Mouse (Mus musculus) kidney, adult 2 months (tissue): ENCODE data around the gene Il31ra. TPM values are rescaled to one million over a fixed set of nuclear protein-coding genes. Genes with fewer than 3 reads are reported as not detected.

Source experiments
- DNase-seq: peaks from one replicate; pipeline ENCODE4 v3.0.0; 2021
- H3K27ac ChIP-seq: fragments of 200-500 bp; 2 replicates; pipeline ENCODE4 v1.5.1; 2012; ENCODE audit warnings: low read depth, low read length, control low read depth, inconsistent platforms; ENCODE audit not compliant: insufficient read depth
- H3K27me3 ChIP-seq: fragments of 200-500 bp; replicated peaks from 2 replicates; pipeline ENCODE4 v1.6.1; 2012; ENCODE audit warnings: mild to moderate bottlenecking, moderate library complexity, low read length, inconsistent platforms; ENCODE audit not compliant: control insufficient read depth, insufficient read depth
- H3K36me3 ChIP-seq: fragments of 200-500 bp; 2 replicates; pipeline ENCODE4 v1.6.1; 2012; ENCODE audit warnings: mild to moderate bottlenecking, moderate library complexity, low read length, inconsistent platforms; ENCODE audit not compliant: control insufficient read depth, insufficient read depth
- H3K4me1 ChIP-seq: fragments of 200-500 bp; 2 replicates; pipeline ENCODE4 v1.6.1; 2011; ENCODE audit warnings: low read length; ENCODE audit not compliant: control insufficient read depth, insufficient read depth
- H3K4me3 ChIP-seq: fragments of 200-500 bp; 2 replicates; pipeline ENCODE4 v1.5.1; 2011; ENCODE audit warnings: mild to moderate bottlenecking, low read depth, low read length, control low read depth; ENCODE audit not compliant: insufficient read depth
- CTCF ChIP-seq: fragments of 200-500 bp; conservative IDR thresholded peaks from 2 replicates; pipeline ENCODE4 v1.5.1; 2011; ENCODE audit warnings: low read depth, mild to moderate bottlenecking, control low read depth, low read length, moderate library complexity, mixed read lengths; ENCODE audit not compliant: insufficient read depth, insufficient read length
- POLR2A ChIP-seq: fragments of 200-500 bp; IDR thresholded peaks from one replicate; pipeline ENCODE4 v1.6.1; 2011; ENCODE audit warnings: low read depth, low read length, control low read depth
- WGBS: fragments of 180-500 bp; shearing (Covaris S2); methylation state at CpG from one replicate; pipeline ENCODE4 v1.1.7; 2018; 5-methylcytosine and 5-hydroxymethylcytosine counted together
- polyA plus RNA-seq: library from polyadenylated mRNA; depleted of rRNA; stranded (reverse); fragments of >200 nt; gene quantifications from 2 replicates; pipeline ENCODE4 v1.2.3, GENCODE M21; 2012

Gene Il31ra
- polyA plus RNA-seq, 1 experiment: 0.33 TPM

DNA sequence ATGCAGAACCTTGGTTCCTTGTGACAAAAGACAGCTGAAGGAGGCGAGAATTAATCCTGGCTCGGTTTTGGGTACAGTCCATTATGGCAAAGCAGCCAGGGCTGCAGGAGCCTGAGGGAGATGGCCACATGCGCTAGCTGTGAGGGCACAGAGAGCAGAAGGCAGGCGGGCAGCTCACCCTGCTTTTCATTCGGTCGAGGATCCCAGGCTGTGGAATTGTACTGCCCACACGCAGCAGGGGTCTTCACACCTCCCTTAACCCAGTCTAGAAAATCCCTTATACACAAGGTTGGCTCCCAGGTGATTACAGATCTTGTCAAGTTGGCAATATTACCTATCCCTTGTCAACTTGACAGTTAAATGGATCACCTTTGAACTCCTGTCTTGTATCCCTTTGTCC is 29.5 kb upstream of the Il31ra start:
- Histone ChIP-seq H3K36me3 (no peaks in the 10 kb centered on the region), H3K4me1 (no peaks in the 10 kb centered on the region), H3K27ac (no peak overlapping the region), H3K27me3 (no peaks in the 10 kb centered on the region; the same call in 1 of the 2 replicates), H3K4me3 (no peak overlapping the region)
- WGBS: 61% methylated on average over 7 of the region's 7 CpGs
- no peak for DNase-seq
- TF ChIP-seq POLR2A (no peak), CTCF (no peak)

DNA sequence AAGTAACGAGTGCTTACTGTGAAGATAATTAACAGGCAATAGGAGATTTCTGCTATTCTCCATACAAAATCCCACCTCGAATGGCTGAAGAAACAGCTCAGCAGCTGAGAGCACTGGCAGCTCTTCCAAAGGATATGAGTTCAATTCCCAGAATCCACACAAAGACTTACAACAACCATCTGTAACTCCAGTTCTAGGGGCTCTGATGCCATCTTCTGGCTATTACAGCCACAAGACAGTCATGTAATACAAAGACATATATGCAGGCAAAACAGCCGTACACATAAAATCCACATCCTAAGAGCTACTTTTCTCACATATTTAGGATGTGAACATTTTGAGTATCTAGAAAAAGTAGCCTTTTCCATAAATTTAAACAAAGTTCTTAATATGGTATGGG is 27.4 kb upstream of the Il31ra start:
- H3K4me3 ChIP-seq: no peak overlapping the region
- TF ChIP-seq CTCF: no peak
- no peak for TF ChIP-seq POLR2A
- no peaks in the 10 kb centered on the region; the same call in 1 of the 2 replicates for H3K27me3 ChIP-seq
- peak; percentile 11 for DNase-seq
- H3K27ac ChIP-seq: no peak overlapping the region
- H3K36me3 ChIP-seq: no peaks in the 10 kb centered on the region
- H3K4me1 ChIP-seq: no peaks in the 10 kb centered on the region
- 60% methylated on average over 3 of the region's 3 CpGs for WGBS

DNA sequence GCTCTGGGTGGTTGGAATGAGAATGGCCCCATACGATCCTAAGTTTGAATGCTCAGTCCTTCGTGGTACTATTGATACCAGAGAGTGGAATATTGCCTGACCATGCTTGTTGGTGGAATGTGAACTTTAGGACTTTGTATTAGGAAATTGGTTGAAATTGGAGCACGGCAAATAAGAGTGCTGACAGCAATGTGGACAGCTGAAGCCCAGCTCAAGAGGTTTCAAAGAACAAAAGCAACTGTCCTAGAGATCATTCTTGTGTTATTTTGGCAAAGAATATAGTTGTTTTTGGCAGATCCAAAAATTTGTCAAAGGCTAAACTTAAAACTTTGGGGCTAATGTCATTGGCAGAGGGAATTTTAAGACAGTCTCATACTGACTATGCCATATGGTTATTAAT is 14.4 kb upstream of the Il31ra start:
- TF ChIP-seq POLR2A (no peak), CTCF (no peak)
- Histone ChIP-seq H3K4me3 (no peak overlapping the region), H3K4me1 (no peaks in the 10 kb centered on the region), H3K36me3 (no peaks in the 10 kb centered on the region), H3K27me3 (no peaks in the 10 kb centered on the region), H3K27ac (no peak overlapping the region)
- DNase-seq: no peak
- 83% methylated on average over 3 of the region's 3 CpGs for WGBS

DNA sequence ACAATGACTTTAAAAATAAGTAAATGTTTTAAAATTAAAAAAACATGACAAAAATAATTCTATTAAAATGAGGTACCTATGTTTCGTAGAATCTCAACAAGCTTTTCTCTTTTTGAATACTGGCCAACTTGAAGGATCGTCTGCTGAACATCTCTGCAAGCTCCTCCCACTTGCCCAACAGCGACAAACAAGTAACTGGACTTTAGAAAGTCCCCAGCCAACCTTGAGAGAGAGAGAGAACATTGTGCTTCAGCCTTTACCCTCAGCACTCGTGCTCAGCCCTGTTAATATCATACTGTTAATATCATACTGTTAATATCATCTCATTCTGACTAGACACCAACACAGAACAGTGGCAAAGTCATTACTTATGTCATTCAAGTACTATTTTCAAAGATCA is 10.3 kb upstream of the Il31ra start:
- Histone ChIP-seq H3K27me3 (no peaks in the 10 kb centered on the region), H3K36me3 (no peaks in the 10 kb centered on the region), H3K4me1 (no peaks in the 10 kb centered on the region), H3K27ac (no peak overlapping the region), H3K4me3 (no peak overlapping the region)
- no peak for TF ChIP-seq POLR2A
- TF ChIP-seq CTCF: no peak
- 45% methylated on average over 4 of the region's 4 CpGs for WGBS
- DNase-seq: peak; percentile 45

DNA sequence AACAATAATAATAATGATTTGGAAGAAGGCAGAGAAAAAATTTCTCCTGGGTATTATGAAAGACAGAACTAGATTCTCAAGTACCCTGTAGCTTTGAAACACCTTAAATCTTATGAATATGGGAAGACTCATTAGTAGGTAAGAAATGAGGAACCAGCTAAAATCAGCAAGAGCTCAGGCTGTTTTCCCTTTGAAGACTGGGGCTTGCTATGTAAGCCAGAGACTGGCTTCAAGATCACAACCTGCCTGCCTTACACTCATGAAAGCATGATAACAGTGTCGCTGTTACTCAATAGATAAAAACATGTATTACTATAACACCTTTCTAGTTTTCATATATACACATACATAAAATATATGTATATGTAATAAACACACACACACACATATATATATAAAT is 9.7 kb upstream of the Il31ra start:
- WGBS: 97% methylated on average over 1 of the region's 1 CpGs

DNA sequence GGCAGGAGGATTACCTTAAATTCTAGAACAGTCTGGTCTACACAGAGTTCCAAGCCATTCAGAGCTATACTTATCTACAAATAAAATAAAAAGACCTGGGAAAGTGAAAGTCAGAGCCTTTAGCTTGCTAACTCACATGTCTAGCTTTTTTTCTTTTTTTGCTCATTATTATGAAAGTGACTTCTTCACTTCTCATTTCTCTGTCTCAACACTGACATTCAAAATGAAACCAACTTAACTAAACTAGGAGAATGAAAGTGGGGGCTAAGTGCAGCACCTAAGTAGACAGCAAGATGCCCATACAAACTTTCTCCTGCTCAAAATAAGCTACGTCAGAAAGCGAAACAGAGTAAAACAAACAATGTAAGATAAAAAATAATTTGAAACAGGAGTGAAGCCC is 8.4 kb upstream of the Il31ra start:
- TF ChIP-seq POLR2A (no peak), CTCF (no peak)
- H3K36me3 ChIP-seq: no peaks in the 10 kb centered on the region
- no peak overlapping the region for H3K4me3 ChIP-seq
- no peaks in the 10 kb centered on the region for H3K27me3 ChIP-seq
- DNase-seq: no peak
- no peaks in the 10 kb centered on the region for H3K4me1 ChIP-seq
- 91% methylated on average over 2 of the region's 2 CpGs for WGBS
- no peak overlapping the region for H3K27ac ChIP-seq

More for the DNA sequence above, 9.7 kb upstream of the Il31ra start:
- no peaks in the 10 kb centered on the region for H3K27me3 ChIP-seq
- no peak overlapping the region for H3K27ac ChIP-seq
- TF ChIP-seq POLR2A (no peak), CTCF (no peak)
- H3K36me3 ChIP-seq: no peaks in the 10 kb centered on the region
- no peaks in the 10 kb centered on the region for H3K4me1 ChIP-seq
- DNase-seq: no peak
- no peak overlapping the region for H3K4me3 ChIP-seq

DNA sequence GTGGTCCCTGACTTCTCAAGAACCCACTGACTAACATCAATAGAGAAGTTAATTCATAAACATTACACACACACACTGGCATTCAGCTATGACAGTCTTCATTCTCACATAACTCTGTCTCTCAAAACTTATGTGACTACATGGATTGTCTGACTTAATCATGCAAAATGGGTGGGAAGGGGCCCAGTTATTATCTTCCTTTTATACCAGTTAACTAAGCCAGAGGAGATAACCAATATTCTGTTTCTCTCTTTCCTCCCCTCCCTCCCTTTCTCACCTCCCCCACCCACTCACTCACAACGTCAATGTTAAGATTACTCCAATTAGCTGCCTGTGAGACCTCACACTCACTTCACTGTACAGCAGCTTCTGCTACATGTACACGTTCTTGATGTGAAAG is 3.9 kb downstream of the Il31ra start:
- DNase-seq: no peak
- Histone ChIP-seq H3K4me3 (no peak overlapping the region), H3K27me3 (no peaks in the 10 kb centered on the region), H3K27ac (no peak overlapping the region), H3K4me1 (no peaks in the 10 kb centered on the region), H3K36me3 (no peaks in the 10 kb centered on the region)
- no peak for TF ChIP-seq POLR2A
- no peak for TF ChIP-seq CTCF
- 48% methylated on average over 2 of the region's 2 CpGs for WGBS

DNA sequence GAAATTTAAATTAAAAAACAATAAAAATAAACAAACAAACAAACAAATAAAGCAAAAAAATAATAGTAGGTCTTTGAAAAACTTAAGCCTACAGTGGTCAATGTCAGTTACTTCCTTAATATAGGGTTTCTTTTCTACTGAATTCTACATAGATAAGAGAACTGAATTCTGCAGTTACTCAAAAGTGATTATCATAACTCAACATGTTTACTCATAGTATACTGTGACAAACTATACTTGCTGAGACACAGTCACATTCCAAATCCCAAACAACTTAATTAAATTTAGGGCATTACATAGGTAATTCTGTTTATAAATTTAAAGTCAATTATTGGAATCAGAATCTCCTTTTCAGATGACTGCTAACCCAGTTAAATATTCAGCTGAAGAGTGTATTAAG is 4.5 kb downstream of the Il31ra start:
- no peaks in the 10 kb centered on the region for H3K4me1 ChIP-seq
- no peak for DNase-seq
- H3K27ac ChIP-seq: no peak overlapping the region
- no peak for TF ChIP-seq CTCF
- TF ChIP-seq POLR2A: no peak
- no peaks in the 10 kb centered on the region for H3K27me3 ChIP-seq
- no peak overlapping the region for H3K4me3 ChIP-seq
- no peaks in the 10 kb centered on the region for H3K36me3 ChIP-seq
